Mouse (Mus musculus) ovary, adult 18-20 months (tissue): ENCODE measurements around the gene Nipsnap1.

Experiments used
- DNase-seq: peaks from one replicate; pipeline ENCODE4 v3.0.0; 2022; ENCODE audit warnings: low spot score, mixed read lengths

Gene Nipsnap1

DNA sequence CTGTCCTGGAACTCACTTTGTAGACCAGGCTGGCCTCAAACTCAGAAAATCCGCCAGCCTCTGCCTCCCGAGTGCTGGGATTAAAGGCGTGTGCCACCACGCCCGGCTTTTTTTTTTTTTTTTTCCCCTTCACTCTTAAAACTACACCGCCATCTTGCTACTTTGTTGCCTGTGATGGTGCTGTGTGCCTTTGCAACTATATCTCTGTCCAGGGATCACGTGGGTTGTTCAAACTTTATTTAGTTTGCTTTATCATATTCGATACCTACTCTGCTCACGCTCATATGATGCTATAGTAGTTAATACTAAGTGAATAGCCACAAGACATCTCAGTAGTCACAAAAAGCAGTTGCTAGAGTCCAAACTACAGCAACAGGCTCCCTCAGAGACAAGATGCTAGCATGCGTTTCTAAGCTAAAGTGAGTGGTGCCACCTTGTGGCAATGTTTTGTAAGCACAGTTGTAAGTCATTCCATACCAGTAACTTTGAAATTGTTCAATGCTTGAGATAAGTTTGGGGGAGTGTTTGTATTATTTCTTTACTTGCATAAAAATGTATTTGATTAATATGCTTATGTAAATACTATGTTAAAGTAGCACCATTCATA lies 8.0 kb upstream of the Nipsnap1 start:
- DNase-seq, result peak; percentile 14

GRCm38 (mm10) chr11:4874551-4874950 lies 800 bp downstream of the Nipsnap1 start:
- no peak for DNase-seq

DNA sequence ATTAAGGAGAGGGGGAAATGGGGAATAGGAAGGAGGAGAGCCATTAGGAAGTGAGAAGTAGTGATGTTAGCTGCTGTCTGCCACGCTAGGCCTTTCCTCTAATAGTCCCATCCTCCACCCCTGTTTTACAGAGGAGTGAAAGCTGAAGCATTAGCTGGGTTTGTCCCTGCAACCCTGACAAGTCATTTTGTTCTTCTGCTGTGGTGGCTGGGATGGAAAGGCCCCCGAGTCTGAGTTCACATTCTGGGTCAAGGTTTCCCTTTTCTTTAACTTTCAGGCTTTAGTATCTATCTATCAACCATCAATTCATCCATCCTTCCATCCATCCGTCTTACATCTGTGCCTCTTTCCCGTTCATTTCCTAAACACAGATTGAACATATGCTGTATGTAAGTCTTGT lies 7.3 kb downstream of the Nipsnap1 start:
- DNase-seq, result no peak

DNA sequence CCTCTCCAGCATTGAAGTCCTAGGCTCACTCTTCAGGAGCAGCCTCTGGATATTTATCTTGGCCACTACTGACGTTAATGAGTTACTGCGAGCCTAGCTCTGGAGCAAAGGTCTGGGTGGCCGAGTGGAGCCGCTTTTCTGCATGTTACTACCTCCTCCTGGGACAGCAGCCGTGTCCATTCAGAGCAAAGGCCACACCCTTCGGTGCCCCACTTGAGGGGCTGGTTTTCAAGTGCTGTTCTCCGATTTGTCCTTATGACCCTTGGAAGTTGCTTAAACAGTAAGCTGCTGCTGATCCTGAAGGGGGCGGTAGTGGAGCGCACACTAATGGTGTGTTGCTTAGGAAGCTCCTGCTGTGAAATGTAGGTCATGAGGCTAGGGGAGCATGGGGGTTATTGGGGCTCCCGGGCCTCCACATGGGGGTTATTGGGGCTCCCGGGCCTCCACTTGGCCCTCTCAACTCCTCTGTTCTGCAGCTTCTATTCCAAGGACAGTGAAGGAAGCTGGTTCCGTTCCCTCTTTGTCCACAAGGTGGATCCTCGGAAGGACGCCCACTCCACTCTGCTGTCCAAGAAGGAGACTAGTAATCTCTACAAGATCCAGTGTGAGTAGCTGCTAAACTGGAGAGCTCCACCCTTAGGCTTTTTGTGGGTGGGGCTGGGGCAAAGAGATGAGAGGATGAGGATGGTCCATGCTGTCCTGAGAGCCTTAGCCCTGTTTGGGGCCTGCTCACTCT lies 9.3 kb downstream of the Nipsnap1 start:
- no peak for DNase-seq

DNA sequence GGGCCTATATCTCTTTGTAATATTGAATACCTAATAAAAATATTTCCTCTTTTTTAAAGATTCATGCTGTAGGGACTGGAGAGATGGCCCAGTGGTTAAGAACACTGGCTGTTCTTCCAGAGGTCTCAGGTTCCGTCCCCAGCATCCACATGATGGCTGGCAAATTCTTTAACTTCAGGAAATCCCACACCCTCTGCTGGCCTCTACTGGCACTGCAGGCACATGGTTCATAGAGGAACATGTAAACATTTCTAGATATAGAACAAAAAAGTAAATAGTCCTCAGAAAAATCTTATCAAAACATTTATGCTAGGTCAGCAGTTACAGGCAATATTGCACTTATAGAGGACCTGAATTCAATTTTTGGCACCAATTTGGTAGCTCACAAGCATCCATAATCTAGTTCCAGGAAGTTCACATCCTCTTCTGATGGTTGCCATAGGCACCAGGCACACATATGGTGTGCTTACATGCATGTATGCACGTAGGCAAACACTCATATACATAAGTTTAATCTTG lies 11.7 kb downstream of the Nipsnap1 start:
- no peak for DNase-seq

- DNase-seq, result no peak
These were observed 13.2 kb downstream of the Nipsnap1 start for GRCm38 (mm10) chr11:4886987-4887386.

DNA sequence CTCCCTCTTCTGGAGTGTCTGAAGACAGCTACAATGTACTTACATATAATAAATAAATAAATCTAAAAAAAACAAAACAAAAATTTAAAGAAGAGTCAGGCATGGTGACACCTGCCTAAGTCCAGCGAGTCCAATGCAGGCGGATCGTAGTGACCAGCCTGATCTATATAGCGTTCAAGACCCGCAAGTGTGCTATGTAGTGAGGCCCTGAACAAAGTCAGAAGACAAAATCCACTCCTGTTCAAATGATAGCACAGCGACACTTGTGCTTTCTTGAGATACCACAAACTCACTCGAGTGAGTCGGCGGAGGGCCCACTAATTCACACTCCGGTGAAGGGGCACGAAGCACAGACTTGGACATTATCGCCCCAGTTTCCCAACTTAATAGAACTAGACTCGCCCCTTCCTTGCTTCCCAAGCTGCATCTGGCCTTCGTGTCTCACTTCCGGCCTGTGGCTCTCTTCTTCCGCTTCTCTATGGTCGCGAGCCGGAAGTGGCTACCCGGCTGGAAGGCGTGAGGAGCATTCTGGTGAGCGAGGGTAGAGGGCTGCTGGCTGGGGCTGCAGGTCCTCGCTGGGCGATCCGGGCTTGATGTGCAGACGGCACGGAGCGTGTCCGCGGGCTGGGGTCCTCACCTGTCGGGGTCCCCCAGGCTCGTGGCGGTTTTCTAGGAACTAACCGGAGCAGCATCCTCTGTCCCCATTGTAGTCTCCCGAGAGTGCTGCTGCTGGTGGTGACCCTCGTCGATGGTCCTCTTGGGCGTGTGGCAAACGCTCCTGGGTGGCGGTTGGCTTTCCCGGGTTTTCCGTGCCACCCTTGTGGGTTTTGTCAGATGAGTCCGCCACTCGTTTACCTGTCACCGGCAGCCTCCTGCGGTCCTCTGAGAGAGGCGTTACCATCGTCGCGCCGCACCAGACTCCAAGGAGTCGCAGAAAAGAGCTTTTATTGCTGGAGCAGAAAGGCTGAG lies 21.4 kb downstream of the Nipsnap1 start, which contains the start of gene Thoc5:
TSS of gene Thoc5 (plus strand) at position 473 of the 969 bp plus-strand sequence.
- DNase-seq, result peak; percentile 68

GRCm38 (mm10) chr11:4900437-4900836 lies 26.7 kb downstream of the Nipsnap1 start:
- no peak for DNase-seq

GRCm38 (mm10) chr11:4901956-4902355 lies 28.2 kb downstream of the Nipsnap1 start:
- DNase-seq, result no peak

GRCm38 (mm10) chr11:4906231-4906630 lies 32.5 kb downstream of the Nipsnap1 start:
- DNase-seq, result no peak

DNA sequence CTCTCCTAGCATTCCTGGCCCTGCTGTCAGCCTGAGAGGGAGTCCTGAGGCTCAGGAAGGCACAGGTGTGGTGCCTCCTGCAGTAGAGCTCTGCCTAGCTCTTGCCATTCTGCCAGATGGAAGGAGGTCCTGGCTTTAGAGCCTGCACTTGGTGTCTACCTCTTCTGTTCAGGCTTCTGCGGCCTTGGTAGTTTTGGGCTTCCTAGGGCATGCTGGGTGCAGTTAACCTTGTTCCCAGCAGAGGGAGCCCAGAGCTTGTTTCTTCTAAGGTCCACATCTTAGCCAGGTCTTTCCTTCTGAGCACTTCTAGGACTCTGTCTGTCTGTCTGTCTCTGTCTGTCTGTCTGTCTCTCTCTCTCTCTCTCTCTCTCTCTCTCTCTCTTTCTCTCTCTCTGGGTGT lies 42.3 kb downstream of the Nipsnap1 start:
- DNase-seq, result peak; percentile 12

DNA sequence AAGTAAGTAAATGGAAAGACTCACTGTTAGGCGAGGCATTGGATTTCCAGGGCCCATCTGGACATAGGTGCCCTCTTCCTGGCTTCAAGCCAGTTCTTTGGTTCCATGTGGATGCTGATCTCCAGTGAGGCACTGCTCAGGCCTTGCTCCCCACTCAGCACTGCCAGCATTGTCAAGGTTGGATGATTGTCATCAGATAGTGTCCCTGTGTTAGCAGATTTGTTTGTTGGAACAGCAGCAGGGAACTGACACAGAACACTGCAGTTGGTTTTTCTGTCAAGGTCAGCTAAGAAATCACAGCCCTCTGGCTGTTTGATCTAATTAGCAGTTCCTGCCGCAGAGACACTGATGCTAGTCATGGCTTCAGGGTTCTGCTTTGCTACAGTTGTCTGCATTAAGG lies 47.5 kb downstream of the Nipsnap1 start:
- DNase-seq, result peak; percentile 55

GRCm38 (mm10) chr11:4921751-4922150 lies 48.0 kb downstream of the Nipsnap1 start:
- no peak for DNase-seq

- DNase-seq, result no peak
These were observed 53.5 kb downstream of the Nipsnap1 start for GRCm38 (mm10) chr11:4927224-4927623.

- no peak for DNase-seq
These were observed 57.4 kb downstream of the Nipsnap1 start for GRCm38 (mm10) chr11:4931009-4931601.

GRCm38 (mm10) chr11:4936243-4936642 lies 62.5 kb downstream of the Nipsnap1 start:
- no peak for DNase-seq
